Mouse (Mus musculus) forebrain, embryonic 16.5 days (tissue): ENCODE data around the gene St3gal4. TPM values are rescaled to one million over a fixed set of nuclear protein-coding genes. Genes with fewer than 3 reads are reported as not detected.
A peak's percentile ranks its signal among the peaks of the same experiment; 100 is the strongest.

Source experiments
- ATAC-seq: fragments of 200-750 bp; cut with Nextera tagmentation; 2 replicates; pipeline ENCODE4 v1.8.0; 2017; ENCODE audit warnings: mild to moderate bottlenecking, moderate library complexity
- H3K27ac ChIP-seq: fragments of 300-500 bp; sonication (generic); 2 replicates; pipeline ENCODE4 v1.5.1; 2014; ENCODE audit warnings: low read length, control low read depth
- H3K27me3 ChIP-seq: fragments of 300-500 bp; sonication (generic); replicated peaks from 2 replicates; pipeline ENCODE4 v1.6.1; 2014; ENCODE audit warnings: low read length; ENCODE audit not compliant: control insufficient read depth, insufficient read depth
- H3K36me3 ChIP-seq: fragments of 300-500 bp; sonication (generic); 2 replicates; pipeline ENCODE4 v1.6.1; 2014; ENCODE audit not compliant: control insufficient read depth, insufficient read depth
- H3K4me1 ChIP-seq: fragments of 300-500 bp; sonication (generic); replicated peaks from 2 replicates; pipeline ENCODE4 v1.6.1; 2014; ENCODE audit warnings: low read length; ENCODE audit not compliant: control insufficient read depth, insufficient read depth
- H3K4me2 ChIP-seq: fragments of 300-500 bp; sonication (generic); 2 replicates; pipeline ENCODE4 v1.6.1; 2014; ENCODE audit warnings: mild to moderate bottlenecking, low read length, control low read depth
- H3K4me3 ChIP-seq: fragments of 300-500 bp; sonication (generic); replicated peaks from 2 replicates; pipeline ENCODE4 v1.5.1; 2014; ENCODE audit warnings: mild to moderate bottlenecking, low read length, control low read depth
- H3K9ac ChIP-seq: fragments of 300-500 bp; sonication (generic); replicated peaks from 2 replicates; pipeline ENCODE4 v1.6.1; 2014; ENCODE audit warnings: low read depth, low read length, control low read depth
- H3K9me3 ChIP-seq: fragments of 300-500 bp; sonication (generic); 2 replicates; pipeline ENCODE4 v1.6.1; 2016; ENCODE audit warnings: low read length; ENCODE audit not compliant: control insufficient read depth
- WGBS: fragments of 180-500 bp; shearing (Covaris S2); extraction: QIAGEN DNeasy Blood & Tissue Kit; methylation state at CpG from one replicate; pipeline ENCODE4 v1.1.7; 2014; 5-methylcytosine and 5-hydroxymethylcytosine counted together
- polyA plus RNA-seq: library from polyadenylated mRNA; unstranded; fragments of >200 nt; fragmentation: Nextera tagmentation; extraction: Ambion mirVana; gene quantifications from 2 replicates; pipeline ENCODE4 v1.2.1, GENCODE M21; 2015

The St3gal4 gene
- polyA plus RNA-seq, 1 experiment from 2014 or later, result 13.0 TPM

DNA sequence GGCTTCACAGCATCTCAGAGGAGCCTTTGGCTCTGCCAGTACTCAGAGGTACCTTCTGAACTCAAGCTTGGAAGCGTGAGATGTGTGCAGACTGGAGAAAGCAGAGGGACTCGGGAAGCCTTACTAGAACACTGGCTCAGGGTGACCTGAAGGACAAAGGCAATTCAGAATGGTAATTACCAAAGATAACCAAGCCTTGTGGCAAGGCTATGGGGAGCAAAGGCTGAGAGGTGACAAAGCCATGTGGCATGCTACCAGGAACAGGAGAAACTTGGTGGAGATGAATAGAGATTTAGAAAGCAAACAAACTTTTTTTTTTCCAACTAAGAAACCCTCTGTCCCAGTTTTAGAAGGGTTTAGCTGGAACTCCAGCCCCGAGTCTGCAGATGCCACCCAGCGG, 8.5 kb downstream of the St3gal4 start:
- 84% methylated on average over 4 of the region's 4 CpGs for WGBS
- H3K9me3 ChIP-seq, result no peaks in the 10 kb centered on the region
- H3K36me3 ChIP-seq, result no peaks in the 10 kb centered on the region
- no peak overlapping the region for H3K4me3 ChIP-seq
- no peaks in the 10 kb centered on the region for H3K27me3 ChIP-seq
- no peak overlapping the region for H3K4me2 ChIP-seq
- no peak overlapping the region for H3K27ac ChIP-seq
- no peak overlapping the region for H3K9ac ChIP-seq
- no peak for ATAC-seq
- peaks cover 26% of the 10 kb centered on the region for H3K4me1 ChIP-seq

GRCm38 (mm10) chr9:35110051-35110450, 9.0 kb downstream of the St3gal4 start:
- Histone ChIP-seq H3K9me3 (no peaks in the 10 kb centered on the region), H3K4me2 (no peak overlapping the region), H3K27ac (no peak overlapping the region), H3K4me1 (peaks cover 26% of the 10 kb centered on the region), H3K27me3 (no peaks in the 10 kb centered on the region), H3K9ac (no peak overlapping the region), H3K36me3 (no peaks in the 10 kb centered on the region), H3K4me3 (no peak overlapping the region)
- ATAC-seq, result no peak
- WGBS, result 86% methylated on average over 5 of the region's 5 CpGs

DNA sequence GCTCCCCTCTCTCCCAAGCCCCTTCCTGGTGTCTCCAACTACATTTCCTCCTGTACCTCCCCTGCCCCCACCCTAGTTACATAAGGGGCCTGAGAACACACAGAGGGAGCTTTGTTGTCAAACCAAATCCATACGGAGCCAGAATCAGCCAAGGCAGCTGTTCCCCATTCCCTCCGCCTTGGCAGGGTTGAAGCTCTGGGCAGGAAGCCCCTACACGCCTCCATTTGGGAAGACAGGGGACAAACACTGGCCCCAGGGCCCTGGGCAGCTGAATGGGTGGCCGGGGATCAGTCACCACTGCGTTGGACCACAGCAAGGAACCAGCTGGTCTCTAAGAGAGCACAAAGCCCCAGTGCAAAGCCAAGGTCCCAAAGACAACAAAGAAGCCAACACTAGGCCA, 10.2 kb downstream of the St3gal4 start:
- no peak overlapping the region for H3K27ac ChIP-seq
- peak; percentile 83 for ATAC-seq

DNA sequence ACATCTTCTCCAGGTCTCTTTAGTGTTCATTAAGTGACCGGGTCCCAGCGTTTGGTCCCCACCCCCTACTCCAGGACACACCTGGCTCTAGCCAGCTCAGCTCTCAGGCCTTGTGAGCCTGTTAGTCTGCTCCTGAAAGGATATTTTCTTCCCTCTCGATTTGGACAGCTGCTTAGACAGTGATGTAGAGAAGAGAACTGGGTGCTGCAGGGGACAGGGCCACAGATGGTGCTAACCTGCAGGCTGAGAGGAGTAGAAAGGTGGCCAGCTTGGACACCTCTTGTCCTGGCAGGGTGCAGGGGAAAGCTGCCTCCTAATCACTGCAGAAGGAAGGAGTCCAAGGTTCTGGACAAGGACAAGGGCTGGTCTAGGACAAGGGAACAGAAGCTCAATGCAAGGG, 11.0 kb downstream of the St3gal4 start:
- 84% methylated on average over 3 of the region's 3 CpGs for WGBS
- Histone ChIP-seq H3K9me3 (no peaks in the 10 kb centered on the region), H3K4me2 (no peak overlapping the region), H3K9ac (no peak overlapping the region), H3K27me3 (no peaks in the 10 kb centered on the region), H3K4me3 (no peak overlapping the region), H3K36me3 (no peaks in the 10 kb centered on the region), H3K4me1 (peaks cover 26% of the 10 kb centered on the region), H3K27ac (no peak overlapping the region)
- ATAC-seq, result no peak

More for the DNA sequence above, 10.2 kb downstream of the St3gal4 start:
- Histone ChIP-seq H3K9ac (no peak overlapping the region), H3K36me3 (no peaks in the 10 kb centered on the region), H3K27me3 (no peaks in the 10 kb centered on the region), H3K4me1 (peaks cover 26% of the 10 kb centered on the region), H3K4me3 (no peak overlapping the region), H3K4me2 (no peak overlapping the region), H3K9me3 (no peaks in the 10 kb centered on the region)
- WGBS, result 32% methylated on average over 5 of the region's 5 CpGs

- no peak overlapping the region for H3K9ac ChIP-seq
- WGBS, result 92% methylated on average over 5 of the region's 5 CpGs
Measured at GRCm38 (mm10) chr9:35107396-35107795, 11.7 kb downstream of the St3gal4 start.

DNA sequence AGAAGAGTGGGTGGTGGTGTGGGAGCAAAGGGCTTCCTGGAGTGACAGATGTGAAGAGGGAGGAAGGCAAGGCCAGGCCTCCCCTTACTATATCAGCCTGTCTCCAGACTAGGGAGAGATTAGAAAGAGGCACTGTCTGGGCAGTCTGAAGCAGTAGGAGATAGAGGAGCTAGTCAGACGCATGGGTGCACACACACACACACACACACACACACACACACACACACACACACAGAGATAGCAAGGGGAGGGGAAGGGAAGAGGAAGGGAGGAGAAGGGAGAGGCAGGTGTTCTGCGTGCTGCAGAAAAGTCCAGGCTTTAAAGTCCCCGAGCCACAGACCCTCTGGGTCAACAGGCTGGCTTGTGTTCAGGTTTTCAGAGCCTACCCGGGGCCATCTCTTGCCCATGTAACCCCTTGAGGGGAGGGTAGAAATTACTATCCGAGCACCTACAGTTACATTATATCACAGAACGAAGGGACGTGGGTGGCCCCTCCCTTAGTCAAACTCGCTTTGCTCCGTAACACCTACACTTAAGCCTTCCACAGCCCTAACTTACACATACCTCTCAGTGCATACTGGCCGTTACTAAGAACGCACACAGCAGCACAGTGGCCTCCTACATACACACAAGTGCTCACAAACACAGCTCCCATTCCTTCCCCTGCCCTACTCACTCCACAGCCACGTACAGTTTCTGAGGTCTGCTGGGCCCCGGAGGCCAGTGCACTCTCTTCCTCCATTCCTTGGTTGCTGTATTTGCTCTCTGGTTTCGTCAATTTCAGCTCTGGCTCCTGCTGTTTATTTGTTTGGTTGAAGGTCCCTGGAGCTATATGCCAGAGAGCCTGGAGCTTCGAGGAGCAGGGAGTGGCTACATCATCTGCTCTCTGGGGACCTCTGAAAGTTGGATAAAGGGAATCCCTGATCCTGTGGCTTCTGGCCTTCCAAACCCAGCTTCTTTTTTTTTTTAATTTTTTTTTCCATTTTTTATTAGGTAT, 12.9 kb downstream of the St3gal4 start:
- ATAC-seq, result no peak
- no peaks in the 10 kb centered on the region for H3K36me3 ChIP-seq
- no peaks in the 10 kb centered on the region for H3K27me3 ChIP-seq
- no peaks in the 10 kb centered on the region for H3K9me3 ChIP-seq
- H3K27ac ChIP-seq, result no peak overlapping the region
- no peak overlapping the region for H3K4me3 ChIP-seq
- peaks cover 17% of the 10 kb centered on the region for H3K4me1 ChIP-seq
- WGBS, result 72% methylated on average over 15 of the region's 15 CpGs
- no peak overlapping the region for H3K9ac ChIP-seq
- no peak overlapping the region for H3K4me2 ChIP-seq

More at GRCm38 (mm10) chr9:35107396-35107795, 11.7 kb downstream of the St3gal4 start:
- ATAC-seq, result no peak
- no peak overlapping the region for H3K27ac ChIP-seq
- no peaks in the 10 kb centered on the region for H3K36me3 ChIP-seq
- no peaks in the 10 kb centered on the region for H3K9me3 ChIP-seq
- H3K4me1 ChIP-seq, result peaks cover 24% of the 10 kb centered on the region
- no peak overlapping the region for H3K4me2 ChIP-seq
- no peak overlapping the region for H3K4me3 ChIP-seq
- H3K27me3 ChIP-seq, result no peaks in the 10 kb centered on the region

- Histone ChIP-seq H3K27me3 (no peaks in the 10 kb centered on the region), H3K9ac (no peak overlapping the region), H3K4me1 (peaks cover 17% of the 10 kb centered on the region), H3K27ac (no peak overlapping the region), H3K4me2 (no peak overlapping the region), H3K4me3 (no peak overlapping the region), H3K36me3 (no peaks in the 10 kb centered on the region), H3K9me3 (no peaks in the 10 kb centered on the region)
- WGBS, result 77% methylated on average over 2 of the region's 2 CpGs
- no peak for ATAC-seq
Measured at GRCm38 (mm10) chr9:35105438-35105837, 13.6 kb downstream of the St3gal4 start.

- Histone ChIP-seq H3K27me3 (no peaks in the 10 kb centered on the region), H3K4me1 (peaks cover 14% of the 10 kb centered on the region), H3K9ac (no peak overlapping the region), H3K36me3 (no peaks in the 10 kb centered on the region), H3K9me3 (no peaks in the 10 kb centered on the region), H3K27ac (no peak overlapping the region), H3K4me3 (no peak overlapping the region), H3K4me2 (no peak overlapping the region)
- ATAC-seq, result no peak
- WGBS, result 74% methylated on average over 4 of the region's 4 CpGs
Measured at GRCm38 (mm10) chr9:35104711-35105110, 14.4 kb downstream of the St3gal4 start.

DNA sequence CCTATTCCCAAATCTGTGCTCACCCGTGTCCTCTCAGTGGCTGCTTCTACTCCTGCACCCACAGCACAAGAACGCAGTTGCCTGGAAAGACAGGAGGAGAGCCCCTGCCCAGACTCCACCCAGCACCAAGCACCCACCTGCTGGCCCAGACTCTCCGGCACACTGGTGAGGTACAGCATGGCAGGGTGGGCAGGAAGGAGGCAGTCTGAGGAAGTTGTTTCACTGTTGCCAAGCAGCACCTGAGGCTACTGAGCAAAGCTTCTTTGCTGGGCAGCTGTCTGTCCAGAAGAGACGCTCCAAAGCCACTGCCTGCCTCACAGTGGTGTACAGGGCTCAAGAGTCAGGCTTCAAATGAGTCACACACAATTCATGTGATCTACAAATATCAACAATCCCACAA, 20.3 kb downstream of the St3gal4 start:
- no peaks in the 10 kb centered on the region for H3K27me3 ChIP-seq
- no peaks in the 10 kb centered on the region for H3K4me1 ChIP-seq
- H3K27ac ChIP-seq, result no peak overlapping the region
- H3K9me3 ChIP-seq, result no peaks in the 10 kb centered on the region
- no peaks in the 10 kb centered on the region for H3K36me3 ChIP-seq
- no peak for ATAC-seq
- no peak overlapping the region for H3K4me3 ChIP-seq
- no peak overlapping the region for H3K4me2 ChIP-seq
- H3K9ac ChIP-seq, result no peak overlapping the region
- 79% methylated on average over 4 of the region's 4 CpGs for WGBS
